Mouse (Mus musculus) embryonic fibroblast, embryonic 13.5 days (primary cell): ENCODE measurements around the gene Aif1.

Experiments
- CTCF ChIP-seq: IDR thresholded peaks from 2 replicates; pipeline ENCODE4 v1.5.1; 2011; ENCODE audit warnings: mild to moderate bottlenecking, control low read depth, low read length, moderate library complexity, borderline replicate concordance; ENCODE audit not compliant: insufficient read depth
- POLR2A ChIP-seq: IDR thresholded peaks from 2 replicates; pipeline ENCODE4 v1.6.1; 2011; ENCODE audit warnings: low read depth, mild to moderate bottlenecking, control low read depth, low read length, moderate library complexity

DNA sequence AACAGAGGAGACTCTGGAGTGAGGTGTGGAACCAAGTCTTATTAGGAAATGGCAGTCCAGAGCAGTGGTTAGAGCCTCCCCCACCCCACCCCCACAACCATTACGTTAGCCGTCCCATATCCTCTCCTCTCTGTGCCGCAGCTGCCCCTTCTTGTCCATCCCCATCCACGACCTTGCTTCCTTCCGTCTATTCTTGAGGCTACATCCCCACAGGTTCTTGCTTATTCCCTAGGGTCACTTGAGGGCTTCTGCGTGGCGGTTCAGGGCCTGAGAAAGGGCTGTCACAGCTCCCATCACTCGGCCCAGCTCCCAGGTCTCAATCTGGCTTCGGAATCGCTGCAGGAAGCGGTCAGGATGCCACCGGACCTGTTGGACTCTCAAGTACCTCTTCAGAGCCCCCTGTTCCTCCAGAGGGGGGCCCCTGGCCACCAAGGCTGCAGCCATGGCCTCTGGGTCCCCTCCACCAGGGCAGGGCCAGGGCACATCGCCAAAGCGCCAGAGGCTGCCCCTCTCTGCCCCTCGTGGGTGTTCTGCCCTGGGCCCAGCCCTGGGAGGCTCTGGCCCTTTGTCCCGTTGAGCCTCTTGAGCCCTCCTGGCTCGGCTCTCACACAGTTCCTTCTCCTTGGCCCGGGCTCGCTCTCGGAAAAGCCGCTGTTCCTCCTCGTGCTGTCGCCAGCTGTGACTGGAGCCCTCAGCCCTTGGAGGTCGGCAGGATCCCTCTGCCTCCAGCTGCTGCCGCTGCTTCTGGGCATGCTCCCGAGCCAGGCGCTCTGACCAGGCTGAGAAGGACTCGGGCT is 44.5 kb upstream of the Aif1 start, which contains the start of gene Gm16181:
- no peak for TF ChIP-seq POLR2A
- no peak for TF ChIP-seq CTCF
